Mouse (Mus musculus) WW6 (cell line): ENCODE data around the gene Gm49325.

Source experiments
- DNase-seq: peaks from one replicate; pipeline ENCODE4 v3.0.0-alpha.2; 2013; ENCODE audit warnings: low read depth, low spot score

The Gm49325 gene

DNA sequence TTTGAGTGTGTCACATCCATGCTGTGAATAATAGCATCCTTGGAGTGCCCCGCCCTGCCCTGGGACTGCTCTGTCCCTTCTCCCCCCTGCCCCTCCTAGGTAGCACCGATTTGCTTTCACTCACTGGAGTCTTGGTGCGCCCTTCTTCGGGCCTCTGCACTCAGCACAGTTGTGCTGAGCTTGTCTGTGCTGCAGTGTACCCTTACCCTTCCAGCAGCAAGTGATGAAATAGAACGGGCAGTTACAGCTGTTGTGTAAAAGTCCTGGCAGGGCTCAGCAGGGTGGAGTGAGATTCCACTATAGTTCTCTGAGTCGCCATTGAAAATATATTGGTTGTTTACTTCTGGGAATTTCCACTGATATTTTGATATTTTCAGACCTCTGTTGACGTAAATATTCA lies 20.0 kb downstream of the Gm49325 start:
- no peak for DNase-seq

DNA sequence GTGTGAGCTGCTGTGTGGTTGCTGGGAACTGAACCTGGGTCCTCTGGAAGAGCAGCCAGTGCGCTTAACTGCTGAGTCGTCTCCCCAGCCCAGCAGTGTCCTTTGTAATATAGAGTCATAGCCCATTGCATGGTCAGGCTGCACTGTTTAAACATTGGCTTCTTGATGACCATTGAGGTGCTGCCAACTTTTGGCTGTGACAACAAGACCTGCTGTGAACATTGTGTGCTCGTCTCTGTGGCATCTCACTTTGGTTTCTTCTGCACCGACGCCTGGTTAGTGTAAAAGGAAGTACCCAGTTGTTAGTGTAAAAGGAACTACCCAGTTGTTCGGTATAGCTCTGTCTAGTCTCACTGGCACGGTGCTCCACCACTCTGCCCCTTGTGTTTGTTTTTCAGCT lies 20.6 kb downstream of the Gm49325 start:
- DNase-seq = no peak

DNA sequence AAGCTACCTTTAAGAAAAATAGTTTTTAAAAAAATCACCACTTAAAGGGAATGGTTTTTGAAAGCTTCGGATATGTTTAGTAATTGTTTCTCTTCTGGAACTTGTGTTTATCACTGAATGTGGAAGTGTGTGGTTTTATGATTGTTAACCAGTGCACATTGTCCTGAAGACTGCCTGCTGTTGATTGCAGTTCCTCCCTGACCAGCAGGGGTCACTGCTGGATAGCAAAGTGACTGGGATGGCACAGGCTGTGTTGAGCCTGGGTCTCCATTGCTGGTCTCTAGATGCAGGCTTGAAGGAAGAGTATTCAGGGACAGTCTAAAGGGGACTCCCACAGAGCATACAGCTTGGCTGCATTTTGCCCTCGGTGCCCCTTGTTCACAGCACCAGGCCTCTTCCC lies 21.5 kb downstream of the Gm49325 start:
- no peak for DNase-seq

DNA sequence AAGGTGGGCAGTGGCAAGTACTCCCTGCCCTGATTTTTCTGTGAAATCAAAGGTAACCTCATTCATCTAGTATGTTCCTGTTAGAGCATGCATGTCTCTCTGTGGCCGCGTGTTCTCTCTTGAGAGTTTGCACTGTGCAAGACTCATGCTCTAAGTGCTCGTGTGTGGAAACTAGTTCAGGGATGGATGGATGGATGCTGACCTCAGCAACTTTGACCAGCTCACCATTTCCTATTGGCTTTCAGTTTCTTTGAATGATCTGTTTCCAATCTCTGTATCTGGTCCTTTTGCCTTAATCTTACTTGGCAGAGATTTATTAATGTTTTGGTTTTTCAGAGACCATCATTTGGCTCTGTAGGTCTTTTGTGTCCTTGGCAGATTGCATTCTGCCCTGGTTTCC lies 23.2 kb downstream of the Gm49325 start:
- DNase-seq = no peak

DNA sequence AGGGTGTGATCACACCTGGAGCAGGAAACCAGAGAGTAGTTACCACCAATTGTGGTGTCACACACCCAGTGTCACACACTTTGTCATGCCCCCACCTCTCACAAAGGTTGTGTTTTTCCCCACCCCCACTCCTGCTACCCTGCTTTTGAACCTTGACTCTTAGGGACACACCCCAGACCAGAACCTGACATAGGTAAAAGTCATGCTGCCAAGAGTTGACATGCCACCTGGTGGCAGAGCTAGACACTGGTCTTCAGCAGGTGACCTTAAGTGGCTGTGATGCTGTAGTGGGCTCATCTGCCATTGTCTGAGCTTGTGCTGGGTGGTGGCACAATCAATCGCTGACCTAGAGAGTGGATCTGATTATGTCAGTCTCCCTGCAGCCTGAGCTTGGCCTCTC lies 24.0 kb downstream of the Gm49325 start:
- DNase-seq = no peak

DNA sequence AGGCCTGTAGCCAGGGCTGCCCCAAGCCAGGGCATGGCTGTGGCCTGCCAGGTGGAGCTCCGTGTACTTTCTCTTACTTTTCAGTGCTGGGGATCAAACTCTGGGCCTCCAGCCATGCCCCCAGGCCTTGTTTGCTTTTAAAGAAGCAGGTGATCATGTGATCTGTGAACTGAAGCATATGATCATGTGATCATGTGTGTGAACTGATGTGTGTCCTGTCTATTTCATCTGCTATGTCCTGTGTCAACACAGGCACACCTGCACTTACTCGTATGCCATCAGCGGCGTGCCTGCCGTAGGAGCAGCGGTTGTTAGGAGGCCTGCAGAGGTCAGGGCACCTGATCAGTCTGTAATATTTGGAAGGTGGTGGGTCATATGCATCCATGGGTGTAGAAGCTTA lies 28.0 kb downstream of the Gm49325 start:
- no peak for DNase-seq

DNA sequence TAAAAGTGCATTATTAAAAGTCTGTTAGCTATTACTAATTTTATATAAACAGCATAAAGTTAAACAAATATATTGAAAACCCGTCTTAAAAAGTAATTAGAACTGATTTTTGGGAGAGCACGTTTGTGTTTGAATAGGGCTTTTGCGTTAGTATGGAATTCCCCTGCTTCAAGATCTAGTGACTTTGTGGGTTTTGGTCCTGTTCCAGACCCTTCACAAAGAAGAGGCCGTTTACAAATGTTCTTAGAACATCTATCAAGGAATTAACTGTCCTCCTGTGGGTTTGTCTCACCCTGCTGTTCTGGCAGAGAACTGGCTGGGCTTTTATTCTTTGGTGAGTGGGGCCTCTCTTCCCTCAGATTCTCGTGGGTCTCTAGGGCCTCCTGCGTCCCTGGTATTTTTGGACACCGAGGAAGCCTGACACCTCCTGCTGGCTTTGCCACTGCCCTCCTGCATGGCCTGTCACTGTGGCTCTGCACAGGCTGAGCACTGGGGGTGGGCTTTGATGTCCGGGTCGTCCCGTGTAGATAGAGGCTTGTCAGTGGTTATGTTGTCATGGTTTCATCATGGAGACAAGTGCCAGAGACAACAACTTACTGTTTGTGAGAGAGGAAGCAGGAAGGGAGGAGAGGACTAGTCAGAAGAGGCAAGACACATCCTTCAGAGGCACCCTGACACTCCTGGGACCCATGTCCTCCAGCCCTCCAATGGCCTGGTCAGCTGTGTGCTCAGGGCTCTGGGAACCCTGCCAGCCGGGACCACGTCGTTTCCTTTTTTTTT lies 28.6 kb downstream of the Gm49325 start:
- no peak for DNase-seq

DNA sequence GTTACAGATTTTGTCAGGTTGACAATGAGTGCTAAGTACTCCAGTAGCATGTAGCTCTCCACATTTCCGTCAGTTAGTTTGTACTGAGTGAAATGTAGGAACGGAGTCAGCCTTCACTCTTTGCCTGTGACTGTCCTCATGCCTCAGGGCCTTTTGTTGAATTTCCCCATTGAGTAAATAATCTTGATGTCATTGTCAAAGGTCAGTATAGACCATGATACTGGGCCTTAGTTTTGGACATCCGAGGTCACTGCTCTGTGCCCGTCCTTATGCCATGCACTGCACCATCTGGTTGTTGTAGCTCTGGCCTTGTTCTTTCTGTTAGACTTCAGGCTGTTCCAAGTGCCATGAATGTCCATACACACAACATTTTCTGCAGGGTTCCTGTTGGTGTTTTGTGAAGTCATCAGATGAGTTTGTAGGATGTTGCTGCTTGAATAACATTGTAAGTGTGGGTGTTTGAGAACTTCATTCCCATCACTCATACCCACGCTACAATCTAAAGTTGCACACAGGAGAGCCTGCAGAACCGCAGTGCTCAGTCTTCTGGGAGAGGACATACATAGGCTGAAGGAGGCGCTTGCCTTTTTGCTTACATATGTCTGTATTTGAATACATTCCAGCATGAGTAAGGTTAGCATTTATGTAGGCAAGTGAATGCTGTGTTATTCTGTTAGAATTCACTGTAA lies 30.4 kb downstream of the Gm49325 start:
- DNase-seq = no peak

DNA sequence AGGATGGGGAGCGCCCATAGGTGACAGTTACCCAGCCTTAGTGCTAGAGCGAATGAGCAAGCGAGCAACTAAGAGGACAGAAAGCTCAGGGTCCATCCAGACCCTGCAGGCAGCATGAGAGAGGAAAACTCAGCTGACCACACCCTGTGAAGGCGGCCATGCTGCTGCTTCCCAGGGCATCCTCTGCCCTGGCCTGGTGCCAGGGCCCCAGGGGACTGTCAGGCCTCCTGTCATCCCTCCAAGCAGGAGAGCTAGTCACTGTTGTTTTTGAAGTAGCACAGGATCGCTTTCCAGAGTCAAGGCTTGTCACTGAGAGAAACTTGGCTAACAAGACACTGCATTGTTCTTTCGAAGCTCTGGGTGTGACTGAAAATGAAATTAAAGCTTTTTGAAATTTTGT lies 33.0 kb downstream of the Gm49325 start:
- DNase-seq = no peak

DNA sequence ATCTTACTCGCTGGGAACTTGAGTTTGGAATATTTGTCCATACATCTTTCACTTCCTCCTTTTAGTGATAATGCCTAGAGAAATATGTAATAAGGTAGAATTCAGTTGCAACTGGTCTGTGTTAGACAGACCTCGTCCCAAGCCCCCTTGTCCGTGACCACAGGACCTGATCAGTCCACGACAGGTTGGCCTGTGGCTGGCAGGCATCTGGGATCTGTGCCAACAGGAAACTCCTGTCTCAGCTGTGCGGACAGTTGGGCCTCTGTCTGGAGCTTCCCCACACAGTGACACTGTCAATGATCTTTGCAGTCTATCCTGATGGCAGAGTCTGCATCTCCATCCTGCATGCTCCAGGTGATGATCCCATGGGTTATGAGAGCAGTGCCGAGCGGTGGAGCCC lies 37.2 kb downstream of the Gm49325 start:
- DNase-seq = no peak

DNA sequence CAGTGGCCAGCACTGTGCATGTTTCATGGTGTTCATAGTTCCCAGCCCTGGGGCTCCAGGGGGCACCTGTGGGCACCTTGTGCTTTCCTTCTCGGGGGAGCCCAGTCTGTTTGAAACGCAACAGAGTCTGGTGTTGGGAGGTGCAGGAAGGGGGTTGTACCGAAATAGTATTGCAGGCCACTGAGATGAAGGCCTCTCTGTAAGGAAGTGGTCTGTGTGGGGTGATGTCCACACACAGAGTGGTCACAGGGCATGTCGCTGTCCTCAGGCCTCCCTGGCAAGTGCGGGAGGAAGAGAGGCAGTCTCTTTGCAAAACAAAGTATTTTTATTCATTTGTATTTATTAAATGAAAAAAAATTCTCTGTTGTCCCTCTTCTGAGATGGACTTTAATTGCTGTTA lies 39.6 kb downstream of the Gm49325 start:
- DNase-seq = no peak

DNA sequence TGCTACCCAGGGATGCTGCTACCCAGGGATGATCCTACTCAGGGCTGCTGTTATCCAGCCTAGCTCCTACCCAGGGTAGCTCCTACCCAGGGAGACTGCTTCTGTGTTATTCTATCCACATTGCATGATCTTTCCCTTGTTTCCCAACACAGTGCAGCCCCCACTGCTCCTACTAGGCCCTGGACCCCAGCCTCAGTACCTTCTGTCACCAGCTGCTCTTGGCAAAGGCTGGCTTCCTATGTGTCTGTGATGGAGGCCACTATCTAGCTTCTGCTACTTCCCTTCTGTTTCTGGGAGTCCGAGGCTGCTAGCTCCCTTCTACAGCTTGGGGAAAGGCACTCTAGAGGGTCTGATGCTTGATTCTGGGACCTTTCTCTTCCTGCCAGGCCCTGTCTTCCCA lies 41.5 kb downstream of the Gm49325 start:
- DNase-seq = no peak

DNA sequence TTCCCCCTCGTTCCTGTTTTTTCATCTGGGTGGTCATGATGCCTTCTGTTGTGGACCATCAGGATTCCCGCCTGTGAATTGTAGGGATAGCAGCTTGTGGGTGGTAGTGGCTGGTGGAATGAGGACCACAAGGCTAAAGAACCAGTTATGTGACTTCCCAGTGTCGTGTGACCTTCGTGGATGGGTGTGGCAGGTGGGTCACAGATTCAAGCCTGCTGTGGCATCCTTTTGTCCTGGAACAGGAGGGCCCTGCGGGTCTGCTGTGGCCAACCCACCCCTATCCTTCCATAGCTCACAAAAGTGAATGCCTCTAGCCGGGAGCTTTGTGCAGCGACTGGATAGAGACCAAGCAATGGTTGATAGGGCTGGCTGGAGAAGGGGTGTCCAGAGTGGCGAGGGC lies 41.9 kb downstream of the Gm49325 start:
- DNase-seq = no peak

DNA sequence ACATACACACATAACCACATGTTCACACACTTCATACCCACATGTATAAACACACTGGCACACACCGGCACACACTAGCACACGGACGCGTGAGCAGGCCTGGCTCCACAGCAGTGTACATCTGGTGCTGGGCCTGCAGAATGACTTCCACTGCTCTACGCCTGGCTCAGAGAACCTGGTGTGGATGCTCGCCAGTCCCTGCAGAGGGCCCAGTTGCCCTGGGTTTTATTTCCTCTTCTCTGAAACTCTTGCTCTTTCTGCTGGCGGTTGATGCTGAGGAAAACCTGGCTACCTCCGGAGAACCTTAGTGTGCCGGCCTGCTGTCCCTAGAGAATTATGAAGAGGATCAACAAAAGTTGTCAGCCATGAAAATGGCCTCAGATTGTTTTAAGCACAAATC lies 46.0 kb downstream of the Gm49325 start:
- no peak for DNase-seq

DNA sequence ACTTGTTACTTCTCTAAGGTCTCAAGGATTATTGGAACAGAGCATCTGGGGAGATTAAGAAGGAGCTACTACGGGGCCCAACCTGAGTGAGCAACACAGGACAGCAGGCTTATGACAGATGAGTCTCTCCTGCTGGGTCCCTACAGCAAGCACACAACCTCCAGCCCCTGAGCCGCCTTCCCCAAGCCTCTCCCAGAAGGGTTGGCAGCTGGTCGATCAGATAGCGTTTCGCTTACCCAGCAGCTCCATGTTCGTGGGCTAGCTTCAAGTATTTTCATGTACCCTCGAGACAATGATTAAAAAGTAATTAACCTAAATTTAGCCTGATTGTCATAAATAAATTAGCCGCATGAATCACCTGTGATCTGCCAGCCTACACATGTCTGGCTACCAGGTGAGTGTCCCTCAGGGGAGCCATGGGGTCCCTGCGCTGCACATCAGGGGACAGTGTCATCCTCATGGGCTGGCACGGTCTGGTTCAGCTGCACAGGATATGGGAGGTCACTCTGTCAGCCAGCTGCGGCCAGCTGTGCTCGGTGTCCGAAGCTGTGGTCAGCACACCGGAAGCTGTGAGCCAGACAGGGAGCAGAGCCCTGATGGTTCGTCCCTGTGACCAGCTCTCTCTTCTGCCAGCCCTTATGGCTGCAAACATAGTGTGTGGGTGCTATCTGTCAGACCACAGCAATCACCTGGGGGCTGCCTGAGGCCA lies 52.4 kb downstream of the Gm49325 start:
- no peak for DNase-seq

DNA sequence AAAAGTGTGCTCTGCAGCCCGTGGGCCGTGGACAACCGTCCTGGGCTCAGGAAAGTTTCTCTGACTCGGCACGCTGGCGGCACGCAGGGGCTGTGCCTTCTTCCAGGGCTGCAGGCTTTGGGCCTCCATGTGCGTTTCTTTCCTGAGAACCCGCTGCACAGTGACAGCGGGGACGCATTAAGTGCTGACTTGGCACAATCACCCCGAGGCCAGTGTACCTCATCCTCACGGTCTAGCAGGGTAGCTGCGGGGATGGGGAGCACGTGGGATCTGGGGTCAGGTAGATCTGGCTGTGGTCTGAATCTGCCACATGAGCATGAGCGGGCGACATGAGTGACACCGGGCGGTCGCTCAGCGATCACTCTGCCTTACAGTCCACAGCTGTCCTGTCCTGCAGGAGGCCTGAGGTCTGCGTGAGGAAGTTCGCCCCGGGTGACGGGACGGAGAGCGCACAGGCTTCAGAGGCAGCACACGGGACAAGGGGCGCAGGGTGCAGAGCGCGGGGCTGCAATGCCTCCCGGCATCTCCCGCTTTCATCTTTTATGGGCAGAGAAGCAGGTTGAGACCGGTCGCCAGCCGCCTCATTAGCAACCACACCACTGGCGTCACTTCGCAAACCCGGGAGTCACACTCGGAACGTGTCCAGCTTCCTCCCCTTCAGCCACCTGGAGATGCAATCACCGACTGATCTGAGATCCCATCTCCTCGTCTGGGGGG lies 58.1 kb downstream of the Gm49325 start:
- DNase-seq = no peak

DNA sequence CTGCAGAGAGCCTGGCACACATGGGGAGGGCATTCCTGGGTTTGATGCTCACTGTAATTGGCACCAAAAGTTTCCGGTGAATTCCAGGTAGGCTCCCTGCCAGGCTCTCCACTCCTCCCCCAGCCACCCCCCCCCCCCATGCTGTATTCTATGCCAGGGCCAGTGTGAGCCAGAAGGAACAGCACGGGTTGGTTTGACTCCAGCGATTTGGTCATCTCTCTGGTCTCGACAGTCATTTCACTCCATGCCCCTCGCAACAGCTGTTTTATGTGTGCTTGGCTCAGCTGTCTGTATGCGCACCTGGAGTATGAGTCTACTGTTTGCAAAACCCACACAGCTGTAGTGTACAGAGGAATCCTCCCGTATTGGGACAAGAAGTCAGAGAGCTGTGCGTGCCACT lies 60.3 kb downstream of the Gm49325 start:
- DNase-seq = no peak

DNA sequence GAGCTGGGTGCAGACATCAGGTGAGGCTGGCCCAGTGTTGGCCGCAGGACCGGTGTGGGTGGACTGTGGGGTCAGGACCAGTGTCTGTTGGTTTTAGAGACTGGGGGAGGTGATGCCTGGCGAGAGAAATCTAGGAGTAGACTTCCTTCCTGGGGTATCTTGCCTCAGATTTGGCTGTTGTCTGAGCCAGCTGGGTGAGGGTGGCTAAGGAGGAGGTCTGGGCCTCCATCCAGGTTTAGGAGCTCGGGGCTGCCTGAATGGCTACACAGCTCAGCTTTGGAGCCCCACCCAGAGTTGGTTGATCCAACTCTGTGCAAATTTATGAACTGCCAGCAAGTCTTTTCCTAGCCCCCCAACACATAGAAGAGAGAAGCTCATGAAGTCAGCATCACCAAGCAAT lies 61.4 kb downstream of the Gm49325 start:
- DNase-seq = no peak

DNA sequence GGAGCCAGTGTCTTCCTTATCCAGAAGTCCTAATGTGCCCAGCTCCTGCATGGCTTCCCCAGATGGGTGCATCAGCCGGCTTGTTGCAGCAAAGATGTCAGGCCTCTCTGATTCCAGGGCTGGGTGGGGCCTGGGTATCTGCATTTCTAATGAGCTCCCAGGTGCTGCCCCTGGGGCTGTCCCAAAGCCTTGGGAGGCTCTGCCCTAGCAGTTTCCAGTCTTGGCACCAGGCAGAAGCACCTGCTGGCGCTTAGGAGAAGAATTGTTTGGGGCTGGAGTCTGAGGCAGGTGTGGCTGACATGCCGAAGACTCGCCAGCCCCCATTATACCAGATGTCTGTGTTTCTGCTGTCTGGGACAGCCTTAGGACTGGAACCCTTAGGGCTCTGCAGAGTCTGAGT lies 64.7 kb downstream of the Gm49325 start:
- DNase-seq = no peak

DNA sequence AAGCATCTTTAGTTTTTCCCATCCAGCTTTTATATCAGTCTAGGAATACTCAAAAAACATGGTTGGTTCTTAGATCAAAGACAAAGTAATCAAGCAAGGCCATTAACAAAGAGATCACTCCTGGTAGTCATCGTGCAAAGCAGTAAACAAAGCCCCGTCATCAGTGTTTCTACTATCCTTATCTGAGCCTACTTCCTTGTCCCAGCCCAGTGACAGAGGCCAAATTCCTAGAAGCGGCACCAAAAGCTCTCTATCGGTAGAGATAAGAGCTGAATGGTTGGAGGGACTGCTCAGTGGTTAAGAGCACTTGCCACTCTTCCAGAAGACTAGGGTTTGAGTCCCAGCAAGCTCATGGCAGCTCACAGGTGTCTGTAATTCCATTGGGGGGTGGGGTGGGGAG lies 65.5 kb downstream of the Gm49325 start:
- no peak for DNase-seq

DNA sequence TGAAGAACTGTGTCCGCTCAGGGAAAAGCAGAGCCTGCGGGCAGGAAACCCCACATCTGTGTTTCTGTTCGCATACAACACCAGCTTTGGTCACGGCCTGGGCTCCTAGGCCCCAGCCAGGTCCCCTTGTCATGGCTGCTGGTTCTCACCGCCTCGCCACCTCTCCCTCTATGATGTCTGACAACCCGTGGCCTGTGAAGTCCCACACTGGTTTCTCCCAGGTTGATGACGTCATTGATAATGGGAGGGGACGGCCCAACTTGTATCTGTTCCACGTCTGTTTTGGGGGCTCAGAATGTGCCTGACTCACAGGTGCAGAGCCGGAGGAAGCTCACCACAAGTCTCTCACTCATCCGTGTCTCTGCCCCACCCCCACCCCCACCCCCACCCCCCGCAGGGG lies 67.8 kb downstream of the Gm49325 start:
- DNase-seq = no peak

DNA sequence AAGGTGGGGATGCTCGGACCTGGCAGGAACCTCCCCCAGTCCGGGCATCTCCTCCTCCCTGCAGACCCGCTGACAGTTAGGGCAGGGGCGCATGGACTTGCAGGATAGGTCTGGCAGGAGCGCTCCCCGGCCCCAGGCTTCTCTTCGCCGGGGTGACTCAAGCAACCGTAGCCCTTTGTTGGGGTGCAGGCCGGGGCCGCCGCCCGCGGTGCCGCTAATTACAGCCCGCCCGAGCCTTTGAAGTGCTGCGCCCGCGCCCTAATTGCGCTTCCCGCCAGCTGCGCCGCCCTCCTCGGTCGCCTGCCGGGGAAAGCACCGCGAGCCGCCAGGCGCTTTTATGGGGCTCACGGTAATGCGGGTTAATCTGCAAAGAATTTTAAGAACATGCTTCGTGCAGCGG lies 71.6 kb downstream of the Gm49325 start:
- DNase-seq = no peak
